Mouse (Mus musculus) right cerebral cortex, adult 18-20 months (tissue): ENCODE results near the gene Sod2.
"Not testable (repeated sequence)": the region's sequence is repeated elsewhere in the genome, so short reads cannot be mapped to it uniquely, and the experiment has no call there.

Experiments
- DNase-seq: peaks from one replicate; pipeline ENCODE4 v3.0.0; 2022; ENCODE audit warnings: mixed read lengths

Gene Sod2

DNA sequence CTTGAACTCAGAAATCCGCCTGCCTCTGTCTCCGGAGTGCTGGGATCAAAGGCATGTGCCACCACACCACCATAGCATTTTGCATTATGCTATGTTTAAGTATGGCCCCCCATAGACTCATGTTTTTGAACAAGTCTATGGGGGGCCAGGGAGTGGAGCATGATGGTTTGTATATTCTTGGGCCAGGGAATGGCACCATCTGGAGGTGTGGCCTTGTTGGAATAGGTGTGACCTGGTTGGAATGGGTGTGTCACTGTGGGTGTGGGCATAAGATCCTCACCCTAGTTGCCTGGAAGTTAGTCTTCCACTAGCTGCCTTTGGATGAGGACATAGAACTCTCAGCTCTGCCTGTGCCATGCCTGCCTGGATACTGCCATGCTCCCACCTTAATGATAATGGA, at the start of gene Sod2:
TSS of gene Sod2 (plus strand) at position 301 of the 400 bp plus-strand sequence.
- DNase-seq, result not testable (repeated sequence)

GRCm38 (mm10) chr17:12959377-12959776, 47.3 kb upstream of the Sod2 start:
- DNase-seq, result not testable (repeated sequence)

DNA sequence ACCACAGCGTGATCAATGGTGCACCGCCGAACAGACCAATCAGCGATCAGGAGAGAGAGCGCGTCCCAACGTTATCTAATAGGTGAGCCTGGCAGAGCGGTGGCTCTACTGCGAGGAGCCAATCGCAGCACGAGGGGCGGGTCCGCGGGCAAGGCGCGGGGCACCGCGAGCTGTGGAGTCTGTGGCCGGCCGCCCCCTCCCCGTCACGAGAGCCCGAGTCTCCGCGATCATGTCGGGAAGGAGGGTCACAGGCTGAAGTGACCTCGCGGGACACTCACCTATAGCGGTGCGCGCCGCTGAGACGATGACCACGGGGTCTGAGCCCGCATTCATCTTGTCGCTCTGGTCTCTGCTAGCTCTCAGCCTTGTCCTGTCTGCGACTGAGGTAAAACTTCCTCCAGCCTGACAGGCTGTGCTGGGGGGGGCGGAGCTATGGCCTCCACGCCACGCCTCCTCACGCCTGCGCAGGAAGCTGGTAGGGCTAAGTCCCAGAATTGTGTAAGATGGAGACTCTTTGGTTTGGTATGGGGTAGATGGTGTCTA, 46.2 kb upstream of the Sod2 start, which contains the start of gene Acat2:
TSS of gene Acat2 (minus strand) at position 417 of the 543 bp plus-strand sequence.
- DNase-seq, result peak; percentile 96

DNA sequence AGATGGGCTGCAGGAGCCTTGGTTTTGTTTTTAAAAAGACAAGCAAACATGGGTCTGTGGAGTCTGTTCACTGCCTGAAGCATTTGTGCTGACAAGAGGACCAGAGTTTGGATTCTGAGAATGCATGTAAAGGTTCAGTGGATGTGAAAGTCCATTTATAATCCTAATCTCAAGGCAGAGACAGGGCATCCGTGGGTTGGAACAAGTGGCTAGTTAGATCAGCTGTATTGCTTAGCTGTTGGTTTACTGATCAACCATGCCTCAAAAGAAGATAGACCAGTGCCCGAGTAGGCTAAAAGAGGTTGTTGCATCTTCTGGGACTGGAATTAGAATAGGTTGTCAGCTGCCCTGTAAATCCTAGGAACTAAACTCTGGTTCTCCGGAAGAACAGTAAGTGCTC, 43.2 kb upstream of the Sod2 start:
- DNase-seq, result no peak

DNA sequence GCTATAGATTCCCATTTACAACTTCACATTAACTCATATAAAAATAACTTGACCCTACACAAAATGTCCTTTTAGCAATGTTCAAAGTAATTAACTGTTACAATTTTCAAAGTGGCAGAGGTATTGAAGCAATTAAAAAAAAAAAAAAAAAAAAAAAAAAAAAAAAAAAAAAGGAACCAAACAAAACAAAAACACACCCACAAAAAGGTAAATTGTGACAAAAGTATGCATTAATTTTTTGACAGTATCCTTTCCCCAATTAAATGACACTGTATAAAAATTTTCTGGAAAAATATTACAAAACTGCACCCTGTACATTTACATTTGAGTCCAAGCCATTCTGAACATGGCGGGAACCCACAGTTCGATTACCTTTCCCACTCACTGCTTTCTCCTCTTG, 39.5 kb upstream of the Sod2 start:
- DNase-seq, result no peak

GRCm38 (mm10) chr17:12973851-12974250, 32.8 kb upstream of the Sod2 start:
- DNase-seq, result no peak

DNA sequence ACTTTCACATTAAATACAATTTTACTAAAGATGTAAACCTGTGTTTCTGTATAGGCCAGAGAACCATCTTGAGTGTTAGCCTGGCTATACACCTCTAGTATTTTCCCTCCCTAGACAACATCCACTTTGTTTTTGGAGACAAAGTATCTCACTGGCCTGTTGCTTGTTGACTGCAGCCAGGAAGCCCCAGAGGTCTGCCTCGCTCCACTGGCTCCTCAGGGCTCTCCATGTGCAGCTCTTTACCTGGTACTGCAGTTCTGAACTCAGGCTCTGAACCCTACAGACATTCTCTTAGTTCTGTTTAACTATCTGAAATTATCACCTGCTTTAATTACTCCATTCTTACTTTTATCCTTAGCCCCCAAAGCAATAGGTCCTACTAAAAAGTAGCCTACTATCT, 28.1 kb upstream of the Sod2 start:
- DNase-seq, result no peak

DNA sequence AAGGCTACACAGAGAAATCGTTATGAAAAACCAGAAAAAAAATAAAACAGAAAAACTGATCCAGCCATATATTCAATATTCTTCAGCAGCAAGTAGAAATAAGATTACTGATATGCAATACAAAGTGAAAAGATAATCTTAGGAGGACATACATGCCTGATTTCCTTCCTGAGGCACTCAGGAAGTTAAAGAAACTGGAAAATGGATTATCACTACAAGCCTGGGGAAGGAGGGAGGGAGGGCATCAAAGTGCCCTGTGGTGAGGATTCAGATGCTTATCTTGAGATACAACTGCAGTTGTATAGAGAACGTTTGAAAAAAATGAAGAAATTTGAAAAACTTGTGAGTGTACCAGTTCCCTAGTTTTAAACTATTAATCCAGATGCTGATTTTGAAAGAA, 22.7 kb upstream of the Sod2 start:
- no peak for DNase-seq

GRCm38 (mm10) chr17:12988096-12988495, 18.6 kb upstream of the Sod2 start:
- not testable (repeated sequence) for DNase-seq

DNA sequence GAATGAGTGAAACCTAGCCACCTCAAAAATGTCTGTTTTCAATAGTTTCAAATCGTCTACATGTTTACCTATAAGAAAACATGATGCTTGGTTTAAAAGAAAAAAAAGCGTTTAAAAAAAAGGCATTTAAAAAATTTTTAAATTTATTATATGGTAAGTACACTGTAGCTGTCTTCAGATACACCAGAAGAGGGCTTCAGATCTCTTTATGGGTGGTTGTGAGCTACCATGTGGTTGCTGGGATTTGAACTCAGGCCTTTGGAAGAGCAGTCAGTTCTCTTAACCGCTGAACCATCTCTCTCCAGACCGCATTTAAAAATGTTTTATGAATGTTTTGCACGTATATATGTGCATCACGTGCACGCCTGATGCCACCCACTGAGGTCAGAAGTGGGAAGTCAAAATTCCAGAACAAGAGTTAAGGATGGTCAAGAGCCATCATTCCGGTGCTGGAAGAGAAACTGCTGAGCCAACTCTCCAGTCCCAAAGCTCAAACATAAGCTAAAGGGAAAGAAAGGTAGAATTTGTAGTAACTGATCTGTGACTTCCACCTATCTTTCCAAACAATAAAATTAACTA, 16.0 kb upstream of the Sod2 start:
- no peak for DNase-seq

DNA sequence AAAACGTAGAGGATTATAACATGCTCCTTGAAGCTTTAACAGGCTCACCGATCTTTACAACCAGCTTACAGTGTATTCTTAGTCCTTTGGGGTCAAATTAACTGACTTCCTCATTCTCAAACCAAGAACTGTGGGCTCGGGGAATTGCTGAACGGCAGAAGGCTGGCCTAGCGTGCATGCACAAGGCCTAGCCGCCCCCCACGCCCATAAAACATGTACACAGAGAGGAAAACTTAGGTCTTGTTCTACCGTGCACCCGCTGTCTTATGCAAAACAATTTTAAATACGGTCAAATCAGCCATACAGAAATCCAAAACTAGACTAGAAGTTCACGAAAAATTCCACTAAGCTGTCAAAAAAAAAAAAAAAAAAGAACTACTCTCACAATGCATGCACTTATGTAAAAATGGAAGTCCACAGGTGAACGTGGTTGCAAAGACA, 15.4 kb upstream of the Sod2 start:
- DNase-seq, result no peak

DNA sequence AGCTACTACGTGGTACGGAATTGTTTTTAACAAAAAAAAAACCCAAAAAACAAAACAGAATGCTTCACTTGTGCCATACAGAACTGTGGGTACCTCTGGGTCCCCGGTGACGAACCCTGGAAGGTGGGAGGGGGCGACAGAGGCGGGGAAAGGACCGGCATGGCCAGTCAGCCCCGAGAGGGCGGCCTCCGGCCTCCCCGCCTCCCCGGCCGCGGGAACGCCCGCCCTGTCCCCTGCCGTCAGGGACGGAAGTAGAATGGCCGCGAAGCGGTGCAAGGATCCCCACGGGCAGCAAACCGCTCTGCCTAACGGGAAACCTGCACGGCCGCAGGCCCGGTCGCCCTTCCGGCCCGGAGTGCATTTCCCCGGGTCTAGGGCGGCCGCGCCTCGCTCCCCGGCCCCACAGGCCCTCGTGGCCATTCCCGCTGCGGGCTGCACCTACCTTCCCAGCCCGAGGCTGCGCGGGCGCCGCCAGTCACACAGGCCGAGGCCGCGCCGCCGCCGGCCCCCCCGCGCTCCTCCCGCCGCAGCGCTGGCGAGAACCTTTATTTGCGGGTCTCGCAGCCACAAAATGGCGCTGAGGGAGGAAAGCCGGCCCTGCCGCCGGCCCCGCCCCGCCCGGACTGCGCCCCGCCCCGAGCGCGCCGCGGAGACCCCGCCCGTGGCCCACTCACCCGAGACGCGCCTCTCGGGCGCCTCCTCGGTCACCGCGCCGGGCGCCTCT, 14.8 kb upstream of the Sod2 start:
- peak; percentile 89 for DNase-seq

DNA sequence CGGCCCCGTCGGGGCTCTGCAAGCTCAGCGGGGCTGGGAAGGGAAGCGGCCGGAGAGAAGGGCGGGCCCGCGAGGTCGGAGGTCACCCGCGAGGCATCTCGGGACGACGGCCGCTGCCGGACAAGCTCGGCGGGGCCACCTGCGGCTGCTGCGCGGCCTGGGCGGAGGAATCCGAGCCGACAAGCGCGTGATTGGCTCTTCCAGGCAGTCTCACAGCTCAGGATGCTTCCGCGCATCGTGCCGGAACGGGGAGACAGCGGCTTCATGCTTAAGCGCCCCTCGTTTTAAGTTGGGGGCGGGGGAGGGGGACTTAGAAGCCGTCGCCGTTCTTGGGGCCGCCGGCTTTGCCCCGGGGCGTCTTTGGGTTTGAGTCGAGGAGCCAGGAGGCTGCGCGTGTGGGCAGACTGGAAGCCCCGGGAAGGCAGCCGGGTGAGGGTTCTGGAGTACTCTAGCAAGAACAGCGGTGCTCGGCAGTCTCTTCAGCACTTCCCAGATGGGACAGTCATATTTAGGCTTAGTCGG, 14.1 kb upstream of the Sod2 start:
- peak; percentile 96 for DNase-seq

DNA sequence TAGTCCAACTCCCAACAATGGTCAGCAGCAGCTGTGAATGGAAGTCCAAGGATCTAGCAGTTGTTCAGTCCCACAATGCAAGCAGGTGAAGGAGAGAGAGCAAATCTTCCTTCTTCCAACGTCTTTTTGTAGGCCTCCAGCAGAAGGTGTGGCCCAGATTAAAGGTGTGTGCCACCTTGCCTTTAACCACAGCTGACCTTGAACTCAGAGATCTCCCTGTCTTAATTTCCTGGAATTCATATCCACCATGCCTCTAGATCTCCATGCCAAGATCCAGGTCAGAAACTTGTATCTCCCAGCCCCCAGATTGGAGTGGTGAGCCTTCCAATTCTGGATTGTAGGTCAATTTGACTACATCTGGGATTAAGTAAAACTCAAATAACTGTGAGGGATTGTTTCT, 12.6 kb upstream of the Sod2 start, which contains the start of gene Wtap:
TSS of gene Wtap (minus strand) at position 101 of the 400 bp plus-strand sequence.
- no peak for DNase-seq

- DNase-seq, result peak; percentile 62
Measured at GRCm38 (mm10) chr17:12996345-12996744, 10.3 kb upstream of the Sod2 start.

GRCm38 (mm10) chr17:12997890-12998289, 8.8 kb upstream of the Sod2 start:
- DNase-seq, result no peak

DNA sequence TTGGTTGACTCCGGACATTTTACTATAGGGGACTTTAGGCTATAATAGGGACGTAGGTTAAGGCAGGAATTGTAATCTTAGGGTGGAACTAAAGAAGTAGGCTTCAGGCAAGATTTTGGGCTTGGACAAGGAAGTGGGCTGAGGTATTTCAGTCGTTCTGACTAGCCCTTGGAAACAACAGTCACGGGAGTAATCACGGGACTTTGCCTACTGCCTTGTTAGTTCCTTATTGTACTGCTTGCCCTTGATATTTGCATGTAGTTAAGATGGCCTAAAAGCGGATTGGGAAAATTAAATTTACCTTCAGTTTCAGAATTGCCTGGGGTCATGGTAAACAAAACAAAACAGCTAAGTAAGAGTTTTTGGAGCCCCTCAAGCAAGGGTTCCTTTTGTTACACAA, 7.6 kb upstream of the Sod2 start:
- DNase-seq, result no peak

DNA sequence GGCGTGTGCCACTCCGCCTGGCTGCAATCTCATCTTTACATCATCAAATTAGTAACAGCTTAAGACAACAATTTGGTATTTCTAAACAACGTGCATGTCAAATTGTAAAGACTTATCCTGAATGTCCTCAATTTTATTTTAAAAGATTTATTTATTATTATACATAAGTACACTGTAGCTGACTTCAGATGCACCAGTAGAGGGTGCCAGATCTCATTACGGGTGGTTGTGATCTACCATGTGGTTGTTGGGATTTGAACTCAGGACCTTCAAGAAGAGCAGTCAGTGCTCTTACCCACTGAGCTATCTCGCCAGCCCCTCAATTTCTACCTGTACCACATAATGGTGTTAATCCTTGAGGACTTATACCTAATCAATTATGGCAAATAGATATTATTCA, 4.4 kb upstream of the Sod2 start:
- not testable (repeated sequence) for DNase-seq

GRCm38 (mm10) chr17:13004436-13004835, 2.2 kb upstream of the Sod2 start:
- not testable (repeated sequence) for DNase-seq

GRCm38 (mm10) chr17:13006984-13007383, 338 bp downstream of the Sod2 start:
- DNase-seq, result no peak

- peak; percentile 99 for DNase-seq
Measured at GRCm38 (mm10) chr17:13007730-13008425, 1.2 kb downstream of the Sod2 start.

DNA sequence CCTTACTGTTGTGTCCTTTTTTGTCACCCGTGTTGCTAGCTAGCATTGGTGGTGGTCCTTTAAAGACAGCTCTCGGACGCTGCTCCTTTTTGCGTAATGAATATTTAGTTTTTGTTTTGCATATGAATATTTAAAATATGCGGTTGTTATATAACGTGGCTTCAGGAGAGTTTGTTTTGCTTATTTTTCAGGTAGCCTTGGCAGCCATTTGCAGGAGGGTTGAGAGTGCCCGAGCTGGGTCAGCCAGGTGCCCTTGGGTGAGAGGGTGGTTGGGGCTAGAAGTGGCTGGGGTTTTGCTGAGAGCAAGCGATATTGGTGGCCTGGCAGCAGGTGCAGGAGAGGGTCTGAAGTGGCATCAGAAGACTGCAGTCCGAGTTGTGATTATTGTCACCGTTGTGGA, 1.9 kb downstream of the Sod2 start:
- no peak for DNase-seq

- DNase-seq, result peak; percentile 30
Measured at GRCm38 (mm10) chr17:13009887-13010286, 3.2 kb downstream of the Sod2 start.
